Mouse (Mus musculus) olfactory bulb, adult 2 months (tissue): Measurements from ENCODE around the gene Med13.

ENCODE experiments used
- CTCF ChIP-seq: fragments of 200-500 bp; IDR thresholded peaks from 2 replicates; pipeline ENCODE4 v1.5.1; 2012; ENCODE audit warnings: low read depth, mild to moderate bottlenecking, low read length, moderate library complexity; ENCODE audit not compliant: insufficient read depth
- POLR2A ChIP-seq: fragments of 200-500 bp; IDR thresholded peaks from 2 replicates; pipeline ENCODE4 v1.6.1; 2012; ENCODE audit warnings: mild to moderate bottlenecking, low read depth, low read length, moderate library complexity; ENCODE audit not compliant: insufficient read depth

- TF ChIP-seq POLR2A (no peak), CTCF (no peak)
Observed at GRCm38 (mm10) chr11:86381478-86382091, 24.2 kb upstream of the Med13 start.
